Mouse (Mus musculus) thymus, adult 18-20 months (tissue): Measurements from ENCODE around the gene Dnajb7.

ENCODE experiments used
- DNase-seq, 2 experiments: peaks; one replicate each; pipeline ENCODE4 v3.0.0; 2022; ENCODE audit warnings: mixed read lengths in 2 of 2

The Dnajb7 gene

GRCm38 (mm10) chr15:81364271-81364670, 43.8 kb downstream of the Dnajb7 start:
- DNase-seq = no peak

- no peak for DNase-seq
Observed at GRCm38 (mm10) chr15:81362501-81362900, 45.6 kb downstream of the Dnajb7 start.

DNA sequence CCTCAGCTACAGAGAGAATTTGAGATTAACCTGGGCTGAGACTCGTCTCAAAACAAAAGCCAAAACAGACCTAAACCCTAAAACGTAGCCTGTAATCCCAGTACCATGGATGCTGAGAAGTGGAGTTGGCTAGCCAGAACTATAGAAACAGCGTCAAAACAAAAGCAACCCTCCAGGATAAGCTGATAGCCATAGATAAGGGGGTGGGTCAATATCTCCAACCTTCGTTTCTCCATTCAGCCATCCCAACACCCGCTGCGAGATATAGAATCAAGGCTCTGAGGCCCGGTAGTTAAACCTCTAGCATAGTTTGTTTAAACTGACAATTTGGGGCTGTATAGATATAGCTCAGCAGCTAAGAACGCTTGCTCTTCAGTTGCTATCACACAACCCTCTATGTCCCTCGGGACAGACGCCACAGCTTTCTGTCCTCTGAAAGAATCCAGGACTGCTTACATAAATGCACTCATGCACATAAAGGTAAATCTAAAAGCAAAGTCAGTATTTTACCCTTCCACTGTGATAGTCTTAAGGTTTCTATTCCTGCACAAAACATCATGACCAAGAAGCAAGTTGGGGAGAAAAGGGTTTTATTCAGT, 46.6 kb downstream of the Dnajb7 start:
- DNase-seq = no peak

DNA sequence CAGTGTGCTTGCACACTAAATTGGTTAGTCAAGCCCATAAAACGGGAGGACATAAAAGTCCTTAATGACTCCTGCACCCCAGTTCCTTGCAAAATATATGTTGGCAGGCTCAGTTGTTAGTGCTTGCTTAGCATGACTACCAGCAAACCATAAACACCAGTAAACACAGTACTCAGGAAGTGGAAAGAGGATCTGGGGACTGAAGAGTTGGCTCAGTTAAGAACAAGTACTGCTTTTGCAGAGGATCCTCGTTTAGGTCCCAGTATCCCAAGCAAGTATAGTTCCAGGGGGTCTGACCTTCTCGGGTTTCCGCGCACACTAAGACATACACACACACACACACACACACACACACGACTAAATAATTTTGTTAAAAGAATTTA, 47.1 kb downstream of the Dnajb7 start:
- no peak for DNase-seq

DNA sequence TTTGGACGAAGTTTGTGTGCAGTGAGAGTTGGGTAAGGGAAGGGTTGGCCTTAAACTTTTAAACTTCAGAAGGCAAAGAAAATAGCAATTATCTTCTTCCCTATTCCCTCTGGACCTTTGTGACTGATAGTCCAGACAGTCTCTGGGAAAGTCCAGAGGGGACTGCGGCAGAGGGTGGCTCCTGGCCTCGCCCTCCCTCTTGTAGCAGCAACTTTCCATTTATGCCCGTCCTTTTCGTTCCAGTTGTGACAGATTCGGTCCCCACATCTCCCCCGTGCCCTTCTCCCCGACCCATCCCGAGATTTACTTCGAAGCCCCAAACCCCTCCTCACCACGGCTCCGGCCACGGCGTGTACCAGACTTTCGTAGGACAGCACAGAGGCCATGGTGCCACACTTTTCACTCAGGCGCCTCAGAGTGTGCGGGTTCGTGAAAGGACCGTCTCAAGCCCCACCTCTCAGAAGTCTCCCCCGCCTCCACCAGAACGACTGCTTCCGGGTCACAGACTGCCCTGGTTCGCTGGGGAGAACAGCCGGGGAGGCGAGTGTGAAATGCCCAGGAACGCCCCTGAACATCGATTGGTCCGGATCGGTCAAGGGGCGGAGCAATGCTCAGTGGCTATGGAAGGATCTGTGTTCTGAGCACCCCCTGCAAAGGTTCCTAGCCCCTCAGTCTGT, 47.6 kb downstream of the Dnajb7 start, which contains the start of gene Slc25a17:
Slc25a17 (minus strand) TSS at position 468 of the 677 bp plus-strand sequence.
- peak; percentile 94 to 96 for DNase-seq

GRCm38 (mm10) chr15:81359421-81359820, 48.7 kb downstream of the Dnajb7 start:
- no peak for DNase-seq

DNA sequence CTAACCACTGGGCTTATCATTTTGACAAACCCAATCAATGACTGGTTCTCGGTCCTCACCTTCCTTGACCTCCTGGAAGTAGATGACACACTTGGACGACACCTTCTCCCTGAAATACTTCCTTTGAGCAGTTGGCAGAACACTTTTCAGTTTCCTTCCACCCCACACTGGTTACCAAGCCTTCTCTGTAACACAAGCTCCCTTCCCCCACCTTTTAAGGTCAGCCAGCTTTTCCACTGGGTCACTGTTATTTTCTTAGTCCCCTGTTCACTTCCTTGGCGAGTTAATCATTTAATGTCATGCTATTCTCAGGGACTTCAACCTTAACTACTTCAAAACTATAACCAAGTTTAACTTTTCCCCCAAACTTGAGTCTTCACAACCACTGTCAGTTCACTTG, 49.2 kb downstream of the Dnajb7 start:
- DNase-seq = no peak

DNA sequence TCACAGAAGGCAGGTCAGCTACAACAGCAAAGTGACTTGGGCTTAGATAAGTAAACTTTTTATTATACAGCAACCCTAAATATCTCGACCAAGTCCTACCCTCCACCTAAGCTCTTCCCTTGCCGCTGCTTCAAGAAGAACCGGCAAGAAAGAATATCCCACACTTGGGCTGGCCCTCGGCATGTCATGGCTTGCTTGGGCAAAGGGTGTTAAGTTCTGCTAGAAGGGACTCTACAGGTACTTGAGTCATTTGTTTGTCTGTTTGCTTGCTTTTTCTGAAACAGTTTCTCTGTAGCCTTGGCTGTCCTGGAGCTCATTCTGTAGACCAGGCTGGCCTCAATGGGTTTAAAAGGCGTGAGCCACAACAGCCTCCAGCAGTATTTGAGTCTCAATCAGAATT, 51.2 kb downstream of the Dnajb7 start:
- DNase-seq = no peak
